Mouse (Mus musculus) MEL (cell line): Measurements from ENCODE around the gene Rps6kc1. TPM values are rescaled to one million over a fixed set of nuclear protein-coding genes. Genes with fewer than 3 reads are reported as not detected.

Experiments
- DNase-seq: peaks from one replicate; pipeline ENCODE4 v3.0.0; 2011; ENCODE audit warnings: low read depth, low spot score
- H3K27ac ChIP-seq: 2 replicates; pipeline ENCODE4 v1.5.1; 2012; ENCODE audit warnings: low read depth, mild to moderate bottlenecking, control low read depth, low read length, moderate library complexity; ENCODE audit not compliant: control insufficient read depth
- H3K27me3 ChIP-seq, 2 experiments: fragments of 150-350 bp in 1 of 2; sonication (generic) in 1 of 2; 2 replicates each; pipeline ENCODE4 v1.6.1; 2012; ENCODE audit warnings: low read length in 2 of 2, mild to moderate bottlenecking in 2 of 2, improper control_type of control experiment in 1 of 2, moderate library complexity in 1 of 2; ENCODE audit not compliant: insufficient read depth in 2 of 2, control insufficient read depth in 1 of 2
- H3K36me3 ChIP-seq, 2 experiments: 2 replicates each; pipeline ENCODE4 v1.6.1; 2012 to 2014; ENCODE audit warnings: low read length in 2 of 2, improper control_type of control experiment in 1 of 2, inconsistent platforms in 1 of 2, mild to moderate bottlenecking in 1 of 2; ENCODE audit not compliant: insufficient read depth in 2 of 2, control insufficient read depth in 1 of 2
- H3K4me1 ChIP-seq, 2 experiments: fragments of 150-350 bp in 1 of 2; sonication (generic) in 1 of 2; 2 replicates each; pipeline ENCODE4 v1.6.1; 2012; ENCODE audit warnings: low read length in 2 of 2, improper control_type of control experiment in 1 of 2, mild to moderate bottlenecking in 1 of 2; ENCODE audit not compliant: insufficient read depth in 2 of 2, control insufficient read depth in 1 of 2
- H3K4me3 ChIP-seq, 2 experiments: fragments of 150-350 bp in 1 of 2; sonication (generic) in 1 of 2; 2 replicates each; pipeline ENCODE4 v1.5.1; 2012; ENCODE audit warnings: low read depth in 2 of 2, low read length in 2 of 2, mild to moderate bottlenecking in 2 of 2, moderate library complexity in 2 of 2, control low read depth in 1 of 2, improper control_type of control experiment in 1 of 2; ENCODE audit not compliant: control insufficient read depth in 1 of 2, insufficient read depth in 1 of 2
- H3K79me2 ChIP-seq: 2 replicates; pipeline ENCODE4 v1.6.1; 2012; ENCODE audit warnings: mild to moderate bottlenecking, low read length, moderate library complexity; ENCODE audit not compliant: control insufficient read depth, poor library complexity, insufficient read depth
- H3K9ac ChIP-seq: 2 replicates; pipeline ENCODE4 v1.6.1; 2012; ENCODE audit warnings: low read depth, mild to moderate bottlenecking, control low read depth, low read length, moderate library complexity; ENCODE audit not compliant: control insufficient read depth, poor library complexity, severe bottlenecking
- H3K9me3 ChIP-seq: fragments of 150-350 bp; sonication (generic); replicated peaks from 2 replicates; pipeline ENCODE4 v1.6.1; 2012; ENCODE audit warnings: mild to moderate bottlenecking, low read length, improper control_type of control experiment, moderate library complexity; ENCODE audit not compliant: insufficient read depth
- BHLHE40 ChIP-seq: IDR thresholded peaks from 2 replicates; pipeline ENCODE4 v1.6.1; 2012; ENCODE audit warnings: low read depth, mild to moderate bottlenecking, inconsistent platforms, low read length, improper control_type of control experiment, borderline replicate concordance
- CHD2 ChIP-seq: IDR thresholded peaks from 2 replicates; pipeline ENCODE4 v1.6.1; 2011; ENCODE audit warnings: low read length, improper control_type of control experiment
- EP300 ChIP-seq, 2 experiments: IDR thresholded peaks; 2 replicates each; pipeline ENCODE4 v1.6.1; 2011; ENCODE audit warnings: improper control_type of control experiment in 2 of 2, low read length in 2 of 2, low read depth in 1 of 2, mild to moderate bottlenecking in 1 of 2
- ETS1 ChIP-seq: IDR thresholded peaks from 2 replicates; pipeline ENCODE4 v1.6.1; 2012; ENCODE audit warnings: low read depth, mild to moderate bottlenecking, inconsistent platforms, low read length, improper control_type of control experiment, moderate library complexity
- GABPA ChIP-seq: IDR thresholded peaks from 2 replicates; pipeline ENCODE4 v1.6.1; 2012; ENCODE audit warnings: low read depth, mild to moderate bottlenecking, inconsistent platforms, low read length, improper control_type of control experiment, moderate library complexity
- GATA1 ChIP-seq: IDR thresholded peaks from 2 replicates; pipeline ENCODE4 v1.6.1; 2011; ENCODE audit warnings: low read depth, low read length, improper control_type of control experiment
- HCFC1 ChIP-seq: IDR thresholded peaks from 2 replicates; pipeline ENCODE4 v1.6.1; 2012; ENCODE audit warnings: low read depth, mild to moderate bottlenecking, inconsistent platforms, low read length, improper control_type of control experiment, moderate library complexity
- MAFK ChIP-seq: IDR thresholded peaks from 2 replicates; pipeline ENCODE4 v1.6.1; 2011; ENCODE audit warnings: low read depth, mild to moderate bottlenecking, low read length, improper control_type of control experiment, borderline replicate concordance
- MAX ChIP-seq: IDR thresholded peaks from 2 replicates; pipeline ENCODE4 v1.6.1; 2011; ENCODE audit warnings: low read length, improper control_type of control experiment
- MAZ ChIP-seq: IDR thresholded peaks from 2 replicates; pipeline ENCODE4 v1.6.1; 2012; ENCODE audit warnings: low read depth, mild to moderate bottlenecking, inconsistent platforms, low read length, improper control_type of control experiment
- MEF2A ChIP-seq: IDR thresholded peaks from 2 replicates; pipeline ENCODE4 v1.6.1; 2014; ENCODE audit warnings: low read depth, mild to moderate bottlenecking, inconsistent platforms, low read length, improper control_type of control experiment; ENCODE audit not compliant: poor library complexity, insufficient replicate concordance, severe bottlenecking; ENCODE audit errors: extremely low read depth
- MXI1 ChIP-seq: IDR thresholded peaks from 2 replicates; pipeline ENCODE4 v1.6.1; 2011; ENCODE audit warnings: mild to moderate bottlenecking, low read depth, low read length, improper control_type of control experiment
- NRF1 ChIP-seq: IDR thresholded peaks from 2 replicates; pipeline ENCODE4 v1.6.1; 2014; ENCODE audit warnings: low read depth, mild to moderate bottlenecking, inconsistent platforms, low read length, improper control_type of control experiment, moderate library complexity; ENCODE audit not compliant: poor library complexity, insufficient read depth, severe bottlenecking
- POLR2A ChIP-seq, 2 experiments: IDR thresholded peaks; 2 replicates each; pipeline ENCODE4 v1.6.1; 2011 to 2012; ENCODE audit warnings: low read length in 2 of 2, mild to moderate bottlenecking in 2 of 2, control low read depth in 1 of 2, improper control_type of control experiment in 1 of 2, low read depth in 1 of 2, moderate library complexity in 1 of 2; ENCODE audit not compliant: control insufficient read depth in 1 of 2, insufficient read depth in 1 of 2, poor library complexity in 1 of 2
- POLR2AphosphoS2 ChIP-seq: IDR thresholded peaks from 2 replicates; pipeline ENCODE4 v1.6.1; 2011; ENCODE audit warnings: low read length, improper control_type of control experiment
- POLR2AphosphoS5 ChIP-seq: IDR thresholded peaks from 2 replicates; pipeline ENCODE4 v1.6.1; 2012; ENCODE audit warnings: low read depth, borderline replicate concordance, mild to moderate bottlenecking, inconsistent platforms, low read length, moderate library complexity, mixed read lengths
- RAD21 ChIP-seq: IDR thresholded peaks from 2 replicates; pipeline ENCODE4 v1.6.1; 2011; ENCODE audit warnings: mild to moderate bottlenecking, low read depth, low read length, improper control_type of control experiment
- RCOR1 ChIP-seq: IDR thresholded peaks from 2 replicates; pipeline ENCODE4 v1.6.1; 2012; ENCODE audit warnings: low read depth, mild to moderate bottlenecking, inconsistent platforms, low read length, improper control_type of control experiment
- SIN3A ChIP-seq: IDR thresholded peaks from 2 replicates; pipeline ENCODE4 v1.6.1; 2012; ENCODE audit warnings: low read length, improper control_type of control experiment, inconsistent platforms
- SMC3 ChIP-seq: IDR thresholded peaks from 2 replicates; pipeline ENCODE4 v1.6.1; 2011; ENCODE audit warnings: low read depth, low read length, improper control_type of control experiment
- TAL1 ChIP-seq: IDR thresholded peaks from 2 replicates; pipeline ENCODE4 v1.6.1; 2012; ENCODE audit warnings: mild to moderate bottlenecking, inconsistent platforms, low read length, moderate library complexity, mixed read lengths
- polyA plus RNA-seq, 2 experiments: library from polyadenylated mRNA; stranded (reverse) in 1 of 2; unstranded in 1 of 2; fragments of >175 nt in 1 of 2; fragments of >200 nt in 1 of 2; gene quantifications; 2 replicates each; pipeline versions ENCODE4 v1.2.1 to v1.2.4; 2012; ENCODE audit warnings: low replicate concordance in 2 of 2, low read depth in 1 of 2; ENCODE audit not compliant: insufficient read length in 2 of 2, insufficient read depth in 1 of 2, missing spikeins in 1 of 2
- total RNA-seq: library from RNA; depleted of rRNA; stranded (reverse); fragments of 300-350 nt; gene quantifications from 2 replicates; pipeline ENCODE4 v1.2.3, GENCODE M21; 2012

Rps6kc1 gene
- total and polyA plus RNA-seq, 3 experiments, result 26.2 to 26.5 TPM; not detected in 1

DNA sequence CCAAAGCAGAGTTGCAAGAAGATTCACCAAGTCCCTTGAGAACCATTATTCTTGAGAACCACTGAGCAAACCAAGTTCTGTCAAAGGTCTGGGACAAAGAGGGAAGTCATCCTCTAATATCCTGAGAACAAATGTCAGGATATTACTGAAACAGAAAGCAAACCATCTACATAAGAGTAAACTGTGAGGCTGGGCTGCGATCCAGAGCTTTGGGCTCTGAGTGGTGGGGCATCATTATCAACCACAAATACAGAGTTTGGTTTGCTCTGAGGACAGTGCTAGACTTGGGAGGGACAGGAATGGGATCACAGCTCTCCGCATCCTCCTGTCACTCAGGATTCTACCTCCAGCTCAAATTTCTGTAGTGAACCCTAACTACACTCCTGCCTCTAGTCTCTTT, 144.8 kb downstream of the Rps6kc1 start:
- H3K4me3 ChIP-seq, result no peak overlapping the region
- no peaks in the 10 kb centered on the region for H3K27me3 ChIP-seq
- H3K4me1 ChIP-seq, result no peaks in the 10 kb centered on the region
- no peaks in the 10 kb centered on the region for H3K9me3 ChIP-seq
- H3K9ac ChIP-seq, result no peak overlapping the region
- no peaks in the 10 kb centered on the region for H3K79me2 ChIP-seq
- no peak overlapping the region for H3K27ac ChIP-seq
- TF ChIP-seq TAL1 (no peak), RCOR1 (no peak), NRF1 (no peak), MAFK (no peak), POLR2AphosphoS2 (no peak), GABPA (no peak), RAD21 (no peak)
- no peaks in the 10 kb centered on the region for H3K36me3 ChIP-seq
- DNase-seq, result no peak

DNA sequence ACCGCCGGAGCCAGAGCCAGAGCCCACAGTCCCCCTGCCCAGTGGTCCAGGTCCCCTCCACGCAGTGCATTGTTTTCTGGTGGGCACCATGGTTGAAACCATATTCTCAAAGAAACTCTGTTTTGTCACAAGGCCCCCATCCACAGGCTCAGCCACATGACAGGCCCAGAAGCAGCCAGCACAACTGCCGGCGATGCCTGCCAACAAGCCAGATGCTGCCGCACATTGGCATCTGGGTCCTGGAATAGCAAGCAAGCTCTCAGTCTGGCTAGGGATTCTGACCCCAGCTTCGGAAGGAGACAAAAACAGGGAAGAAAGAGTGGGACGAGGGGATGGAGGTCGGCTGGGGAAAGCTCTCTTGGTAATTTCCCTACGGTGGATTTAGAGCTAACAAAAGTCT, 147.8 kb downstream of the Rps6kc1 start:
- Histone ChIP-seq H3K79me2 (no peaks in the 10 kb centered on the region), H3K4me1 (no peaks in the 10 kb centered on the region), H3K36me3 (no peaks in the 10 kb centered on the region), H3K4me3 (no peak overlapping the region), H3K9me3 (no peaks in the 10 kb centered on the region), H3K27ac (no peak overlapping the region), H3K27me3 (no peaks in the 10 kb centered on the region), H3K9ac (no peak overlapping the region)
- no peak for DNase-seq
- TF ChIP-seq MAZ (no peak), RAD21 (no peak), EP300 (IDR thresholded peaks at IDR 0.05; ENCODE audit: low read depth in 1 of 2, low read length in 2 of 2) (no peak), POLR2A (IDR thresholded peaks at IDR 0.05; ENCODE audit: control insufficient read depth in 1 of 2, insufficient read depth in 1 of 2, low read depth in 1 of 2, low read length in 2 of 2, poor library complexity in 1 of 2) (no peak), TAL1 (no peak), HCFC1 (no peak), BHLHE40 (no peak), MAX (no peak), CHD2 (no peak), MAFK (no peak), POLR2AphosphoS5 (no peak), SIN3A (no peak), GATA1 (no peak), MEF2A (no peak), SMC3 (no peak), MXI1 (no peak), ETS1 (no peak)
